Mouse (Mus musculus): ENCODE data around the gene Qpctl.
A peak's percentile ranks its signal among the peaks of the same experiment; 100 is the strongest.

- TF ChIP-seq USF2 (IDR thresholded peaks at IDR 0.05; ENCODE audit: borderline replicate concordance in 1 of 2, insufficient read depth in 1 of 2, low read depth in 1 of 2, low read length in 2 of 2) (no peak), CTCF (IDR thresholded peaks at IDR 0.05 in 2 of 3, conservative IDR thresholded peaks at IDR 0.05 in 1 of 3; ENCODE audit: control insufficient read depth in 1 of 3, insufficient read depth in 1 of 3, low read depth in 2 of 3, low read length in 3 of 3, poor library complexity in 1 of 3, severe bottlenecking in 1 of 3) (peak; percentile 93 to 97 (median 93)), MAFK (IDR thresholded peaks at IDR 0.05; ENCODE audit: borderline replicate concordance, low read depth, low read length) (no peak), POLR2A (IDR thresholded peaks at IDR 0.05; ENCODE audit: control insufficient read depth in 1 of 2, insufficient read depth in 1 of 2, low read depth in 1 of 2, low read length in 2 of 2, poor library complexity in 1 of 2) (peak in 1 of 2 experiments; percentile 25; a peak in 1 of 4 replicates), E2F4 (IDR thresholded peaks at IDR 0.05; ENCODE audit: borderline replicate concordance, low read depth, low read length) (no peak), GABPA (IDR thresholded peaks at IDR 0.05; ENCODE audit: low read depth, low read length) (no peak), ZKSCAN1 (IDR thresholded peaks at IDR 0.05; ENCODE audit: low read depth, low read length) (no peak), MAZ (IDR thresholded peaks at IDR 0.05; ENCODE audit: low read depth, low read length) (0 out of 2 replicates have a peak, but pooled peaks have one; percentile 15), NRF1 (IDR thresholded peaks at IDR 0.05; ENCODE audit: insufficient read depth, low read depth, low read length, poor library complexity, severe bottlenecking) (no peak; the same call in 1 of the 2 replicates), BHLHE40 (IDR thresholded peaks at IDR 0.05; ENCODE audit: borderline replicate concordance, low read depth, low read length) (peak; percentile 25; the same call in 1 of the 2 replicates), HCFC1 (IDR thresholded peaks at IDR 0.05; ENCODE audit: low read depth, low read length) (peak; percentile 60), GATA1 (IDR thresholded peaks at IDR 0.05; ENCODE audit: low read depth, low read length) (no peak), TCF12 (IDR thresholded peaks at IDR 0.05; ENCODE audit: low read depth, low read length) (0 out of 2 replicates have a peak, but pooled peaks have one; percentile 43)
Observed at GRCm38 (mm10) chr7:19157160-19157800, 8.2 kb upstream of the Qpctl start.
